Mouse (Mus musculus): ENCODE results near the gene Ndfip2.

Gene Ndfip2

DNA sequence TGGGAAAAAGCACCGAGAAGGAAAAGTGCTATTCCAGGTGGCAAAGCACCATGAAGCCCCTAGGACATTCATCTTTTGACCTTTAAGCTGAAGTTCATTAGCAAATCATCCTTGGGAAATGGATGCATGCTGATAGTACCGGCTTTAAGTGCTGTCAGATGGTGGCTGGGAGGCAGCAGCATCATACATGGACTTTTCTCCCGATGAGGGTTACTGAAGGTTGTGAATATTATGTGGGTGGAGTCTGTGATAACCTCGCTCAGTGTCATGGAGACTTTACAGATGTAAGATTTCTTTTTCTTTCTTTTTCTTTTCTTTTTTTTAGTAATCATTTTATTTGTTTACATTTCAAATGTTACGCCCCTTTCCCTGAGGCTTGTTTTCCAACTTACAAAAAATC is 18.9 kb downstream of the Ndfip2 start:
- in situ Hi-C loops (cut with MboI; ENCODE audit: low sequenced_read_pairs): loop anchor here (25.0 kb wide), 1 partner anchor 765 kb away; the partner anchor contains the start of gene Rnf219

DNA sequence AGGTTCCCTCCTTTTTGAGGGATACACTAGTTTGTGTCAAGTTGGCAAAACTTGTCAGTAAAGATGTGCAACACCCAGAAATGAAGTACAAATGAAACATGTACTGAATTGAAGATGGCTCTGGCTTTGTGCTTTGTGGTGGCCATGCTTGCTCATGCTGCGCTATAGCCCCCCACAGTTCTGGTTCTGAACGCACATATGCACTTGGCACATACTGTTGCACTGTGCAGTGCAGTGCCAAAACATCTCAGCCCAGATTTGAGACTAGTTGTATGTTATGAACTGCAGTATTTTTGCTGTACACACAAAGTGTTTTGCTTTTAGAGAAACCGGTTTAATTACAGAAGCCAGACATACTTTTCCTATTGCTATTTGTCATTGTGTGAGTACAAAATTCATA is 25.7 kb downstream of the Ndfip2 start:
- in situ Hi-C loops (cut with MboI; ENCODE audit: low sequenced_read_pairs): loop anchor here (25.0 kb wide), 1 partner anchor 772 kb away; the partner anchor contains the start of gene Rnf219

DNA sequence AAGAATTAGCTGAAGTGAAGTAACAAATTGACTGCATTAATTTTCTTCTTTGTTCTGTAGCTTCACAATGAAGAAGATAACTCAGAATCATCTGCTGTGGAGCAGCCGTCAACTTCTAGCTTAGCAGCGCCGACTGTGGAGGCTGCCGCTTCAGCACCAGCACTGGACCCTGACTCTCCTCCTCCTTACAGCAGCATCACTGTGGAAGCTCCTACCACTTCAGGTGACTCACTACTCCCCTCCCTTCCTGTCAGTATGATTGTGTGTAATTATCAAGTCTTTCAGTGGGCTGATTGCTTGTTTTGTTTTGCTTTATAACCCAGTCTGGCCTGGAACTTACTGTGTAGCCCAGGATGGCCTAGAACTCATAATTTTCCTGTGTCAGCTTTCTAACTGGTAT is 29.2 kb downstream of the Ndfip2 start:
- in situ Hi-C loops (cut with MboI; ENCODE audit: low sequenced_read_pairs): loop anchor here (25.0 kb wide), 1 partner anchor 775 kb away; the partner anchor contains the start of gene Rnf219

DNA sequence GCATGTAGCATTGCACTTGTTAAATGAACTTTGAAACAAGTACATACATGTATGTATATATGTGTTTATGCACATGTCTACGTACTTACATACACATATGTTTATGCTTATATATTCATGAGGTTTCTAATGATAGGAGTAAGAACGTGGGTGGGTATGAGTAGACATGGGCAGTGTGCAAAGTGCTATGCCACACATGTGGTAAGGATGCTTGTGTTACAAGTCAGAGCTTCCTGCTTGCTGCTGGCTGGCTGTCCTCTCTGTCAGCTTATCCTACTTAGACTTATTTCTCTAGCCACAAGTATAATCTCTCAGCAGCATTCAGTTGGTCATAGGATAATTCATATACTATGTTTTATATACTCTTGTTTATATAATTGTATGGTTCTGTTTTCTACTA is 29.6 kb downstream of the Ndfip2 start:
- in situ Hi-C loops (cut with MboI; ENCODE audit: low sequenced_read_pairs): loop anchor here (25.0 kb wide), 1 partner anchor 776 kb away; the partner anchor contains the start of gene Rnf219

DNA sequence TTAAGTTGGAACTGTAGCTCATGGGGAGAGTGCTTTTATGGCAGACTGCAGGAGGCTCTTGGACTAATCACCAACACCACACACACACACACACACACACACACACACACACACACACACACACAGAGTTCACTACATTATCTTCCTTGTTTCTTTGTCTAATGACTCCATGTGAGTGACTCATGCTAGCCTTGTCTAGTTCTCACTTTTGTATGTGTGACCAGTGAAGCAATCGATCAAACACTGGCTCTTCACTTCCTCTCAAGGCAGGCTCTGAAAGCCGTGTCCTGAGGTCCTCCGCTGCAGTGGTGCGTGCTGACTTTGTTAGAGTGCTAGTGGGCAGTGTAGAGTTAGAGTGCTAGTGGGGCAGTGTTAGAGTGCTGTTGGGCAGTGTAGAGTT is 30.2 kb downstream of the Ndfip2 start:
- in situ Hi-C loops (cut with MboI; ENCODE audit: low sequenced_read_pairs): loop anchor here (25.0 kb wide), 1 partner anchor 776 kb away; the partner anchor contains the start of gene Rnf219

DNA sequence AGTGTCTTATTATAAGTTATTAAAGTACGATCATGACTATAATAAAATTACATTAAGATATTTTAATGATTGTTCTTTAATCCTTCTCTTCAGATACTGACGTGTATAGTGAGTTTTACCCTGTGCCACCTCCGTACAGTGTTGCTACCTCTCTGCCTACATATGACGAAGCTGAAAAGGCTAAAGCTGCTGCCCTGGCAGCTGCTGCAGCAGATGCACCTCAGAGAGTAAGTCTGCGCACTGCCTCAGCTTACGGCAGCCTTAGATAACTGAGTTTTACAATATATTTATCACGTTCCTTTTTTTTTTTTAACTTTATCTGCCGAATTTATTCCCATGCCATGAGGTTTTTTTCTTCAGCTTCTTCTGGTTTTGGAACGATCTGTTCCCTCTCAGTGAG is 33.8 kb downstream of the Ndfip2 start:
- in situ Hi-C loops (cut with MboI; ENCODE audit: low sequenced_read_pairs): loop anchor here (10.0 to 25.0 kb wide), 2 partner anchors 107 to 780 kb away; partner anchors contain the start of gene Rnf219

DNA sequence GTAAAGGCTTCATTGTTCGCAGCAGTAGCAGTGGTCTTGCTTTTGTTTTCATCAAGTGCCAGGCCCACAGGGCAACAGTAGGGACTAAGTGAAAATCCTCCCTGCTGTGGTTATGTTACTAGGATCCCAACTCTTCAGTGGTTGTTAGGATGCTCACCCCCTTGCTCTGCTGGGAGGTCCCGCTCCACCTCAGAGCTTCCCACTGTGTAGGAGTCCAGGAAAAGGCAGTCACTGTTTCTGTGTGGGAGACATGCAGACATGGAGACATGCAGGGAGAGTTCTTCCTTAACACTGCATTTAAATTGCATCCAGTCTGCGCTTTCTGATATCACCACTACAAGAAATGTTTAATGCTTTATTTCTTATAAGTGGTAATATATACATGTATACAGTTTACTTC is 35.4 kb downstream of the Ndfip2 start:
- in situ Hi-C loops (cut with MboI; ENCODE audit: low sequenced_read_pairs): loop anchor here (10.0 to 25.0 kb wide), 2 partner anchors 109 to 781 kb away; partner anchors contain the start of gene Rnf219

DNA sequence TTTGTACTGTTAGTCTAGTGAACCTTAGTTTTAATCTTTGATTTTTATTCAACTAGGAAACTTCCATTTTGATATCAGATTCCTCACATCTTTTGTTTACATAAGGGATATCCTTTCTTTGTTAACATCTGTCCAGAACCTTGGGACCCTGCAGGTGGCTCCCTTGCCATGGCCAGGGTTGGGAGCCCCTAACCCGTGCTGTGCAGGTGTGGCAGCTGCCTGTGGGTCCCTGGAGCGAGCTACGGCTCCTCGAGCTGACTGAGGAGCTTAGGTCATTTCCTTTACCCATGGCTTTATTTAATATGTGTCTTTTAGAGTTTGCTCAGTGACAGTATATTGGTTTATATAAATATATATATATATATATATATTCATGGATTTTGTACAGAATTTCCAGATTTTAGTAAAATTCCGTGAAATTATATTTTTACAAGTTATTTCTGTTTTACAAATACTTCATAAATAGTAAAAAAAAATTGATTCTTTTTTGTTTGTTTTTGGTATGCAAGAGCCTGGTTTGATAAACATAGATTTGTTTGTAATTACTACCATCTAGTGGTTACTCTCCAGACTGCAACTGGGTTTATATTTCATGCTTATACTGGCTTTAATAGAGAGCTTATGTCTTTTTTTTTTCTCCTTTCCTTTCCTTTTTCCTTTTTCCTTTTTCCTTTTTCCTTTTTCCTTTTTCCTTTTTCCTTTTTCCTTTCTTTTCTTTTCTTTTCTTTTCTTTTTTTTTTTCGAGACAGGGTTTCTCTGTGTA is 37.6 kb downstream of the Ndfip2 start:
- in situ Hi-C loops (cut with MboI; ENCODE audit: low sequenced_read_pairs): loop anchor here (10.0 to 25.0 kb wide), 2 partner anchors 111 to 784 kb away; partner anchors contain the start of gene Rnf219

DNA sequence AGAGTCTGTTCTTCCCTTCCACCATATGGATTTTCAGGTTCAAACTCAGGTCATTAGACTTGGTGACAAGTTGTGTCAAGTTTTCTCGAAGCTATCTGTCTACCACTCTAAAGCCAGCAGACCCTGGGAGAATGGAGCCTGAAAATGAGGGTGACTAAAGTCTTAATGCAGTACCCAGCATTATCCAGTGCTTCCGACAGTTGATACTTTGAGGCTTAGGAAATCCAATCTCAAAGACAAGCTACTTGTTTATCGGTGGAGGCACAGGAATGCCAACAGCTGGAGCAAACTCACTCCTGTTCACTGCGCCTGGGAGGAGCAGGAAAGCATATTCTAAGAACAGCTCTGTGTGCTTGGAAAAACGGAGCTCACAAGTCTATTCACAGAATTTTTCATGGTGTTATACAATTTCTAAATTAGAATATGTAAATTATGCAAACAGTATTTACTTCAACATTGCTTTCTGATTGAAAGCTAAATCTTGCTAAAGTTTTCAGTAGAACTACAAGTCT is 41.4 kb downstream of the Ndfip2 start:
- in situ Hi-C loops (cut with MboI; ENCODE audit: low sequenced_read_pairs): loop anchor here (10.0 to 25.0 kb wide), 2 partner anchors 115 to 787 kb away; partner anchors contain the start of gene Rnf219

DNA sequence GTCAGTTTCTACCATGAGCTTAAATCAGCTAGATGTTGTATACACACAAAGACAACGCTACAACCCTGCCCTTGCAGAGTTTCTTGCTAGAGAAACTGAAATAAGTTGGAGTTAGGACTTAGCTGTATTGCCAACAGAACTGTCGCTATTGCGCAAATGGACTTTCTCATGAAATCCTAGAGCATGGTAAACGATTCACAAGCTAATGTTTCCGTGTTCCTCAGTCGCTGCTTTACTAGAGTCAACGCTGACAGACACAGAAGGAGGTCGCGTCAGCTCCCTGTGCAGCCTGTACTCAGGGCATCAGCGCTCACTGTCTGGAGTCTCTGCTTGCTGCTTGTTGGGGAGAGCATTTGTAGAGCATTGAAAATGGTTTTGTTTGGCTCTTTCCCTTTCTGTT is 42.2 kb downstream of the Ndfip2 start:
- in situ Hi-C loops (cut with MboI; ENCODE audit: low sequenced_read_pairs): no loop called here

DNA sequence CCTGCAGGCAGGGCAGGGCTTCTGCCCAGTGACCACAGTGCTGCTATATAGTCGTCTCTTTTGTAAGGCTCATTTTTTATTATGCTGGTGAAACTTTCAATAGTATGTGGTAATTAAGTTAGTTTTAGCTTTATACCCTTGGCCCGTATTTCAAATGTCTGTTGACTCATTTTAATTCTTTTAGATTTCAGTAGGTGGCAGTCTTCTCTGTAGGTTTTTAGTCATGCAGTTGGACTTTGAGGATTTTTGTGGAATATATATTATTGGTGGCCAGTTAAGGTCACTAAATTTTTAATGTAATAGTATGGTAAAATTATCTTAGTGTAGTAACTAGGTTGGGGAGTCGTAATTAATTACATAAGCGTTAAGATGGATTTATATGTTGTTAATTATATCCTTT is 44.3 kb downstream of the Ndfip2 start:
- in situ Hi-C loops (cut with MboI; ENCODE audit: low sequenced_read_pairs): no loop called here

DNA sequence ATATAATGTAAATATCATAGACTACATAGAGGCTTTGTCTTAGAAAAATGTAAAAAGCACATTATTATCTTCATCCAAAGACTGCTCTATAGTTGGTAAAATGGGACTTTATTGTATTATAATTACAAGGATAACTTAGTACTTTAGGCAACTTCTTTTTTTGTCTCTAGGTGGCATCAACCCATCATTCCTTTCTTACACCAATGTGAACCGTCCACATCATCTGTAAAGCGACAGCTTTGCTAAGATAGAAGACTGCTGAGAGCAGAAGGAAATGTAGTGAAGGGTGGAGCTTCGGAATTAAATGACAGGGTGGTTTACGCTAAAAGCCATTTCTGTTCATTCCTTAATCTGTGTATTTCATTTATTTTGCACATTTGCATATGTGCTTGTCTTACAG is 49.3 kb downstream of the Ndfip2 start:
- in situ Hi-C loops (cut with MboI; ENCODE audit: low sequenced_read_pairs): no loop called here

DNA sequence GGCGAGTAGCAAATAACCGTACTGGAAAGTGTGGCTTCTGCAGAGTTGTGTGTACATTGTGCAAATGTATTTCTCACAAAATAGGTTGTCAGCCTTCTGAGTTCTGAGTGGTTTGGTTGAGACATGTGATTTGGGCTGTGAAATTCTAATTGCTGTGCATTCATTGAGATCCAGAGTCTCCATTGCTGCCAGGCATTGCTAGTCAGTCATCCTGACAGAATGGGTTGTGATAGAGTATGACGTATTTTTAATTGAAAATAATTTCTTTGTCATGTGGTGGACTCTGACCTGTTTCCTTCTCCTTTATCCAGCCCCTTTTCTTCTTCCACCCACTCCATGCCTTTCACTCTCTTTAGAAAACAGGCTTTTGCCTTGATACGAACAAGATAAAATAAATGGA is 54.0 kb downstream of the Ndfip2 start:
- in situ Hi-C loops (cut with MboI; ENCODE audit: low sequenced_read_pairs): no loop called here

DNA sequence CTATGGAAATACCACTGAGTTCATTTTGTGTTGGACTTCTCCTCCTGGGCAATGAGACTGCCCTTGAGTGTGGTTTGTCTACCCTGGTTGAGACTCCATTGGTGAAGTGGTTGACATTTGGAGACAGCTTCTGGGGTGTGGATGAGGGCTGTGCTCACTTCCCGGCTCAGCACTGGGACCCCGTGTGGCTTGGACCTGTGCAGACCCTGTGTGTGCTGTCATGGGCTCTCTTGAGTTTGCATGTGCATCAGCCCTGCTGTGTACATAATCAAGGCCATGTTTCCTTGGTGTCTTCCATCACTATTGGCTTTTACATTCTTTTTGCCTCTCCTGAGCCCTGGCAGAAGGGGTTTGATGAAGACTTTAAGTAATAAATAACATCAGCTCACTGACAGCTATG is 54.6 kb downstream of the Ndfip2 start:
- in situ Hi-C loops (cut with MboI; ENCODE audit: low sequenced_read_pairs): no loop called here

DNA sequence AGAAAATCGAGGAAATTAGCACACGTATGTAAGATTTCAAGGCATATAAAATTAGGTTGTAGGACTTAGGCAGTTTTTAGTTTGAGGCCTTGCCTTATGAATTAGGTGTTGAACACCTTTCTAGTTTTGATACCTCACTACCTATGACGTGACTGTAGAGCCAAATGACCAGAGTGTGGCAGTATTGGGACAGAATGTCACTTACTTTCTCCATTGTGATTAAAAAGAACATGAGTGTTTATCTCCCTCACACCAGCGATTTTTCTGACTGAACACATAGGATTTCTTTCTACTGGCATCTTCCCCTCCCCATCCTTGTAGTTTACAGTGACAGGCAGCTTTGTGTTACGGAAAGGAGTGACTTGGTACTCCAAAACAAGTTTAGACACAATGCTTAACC is 55.5 kb downstream of the Ndfip2 start:
- in situ Hi-C loops (cut with MboI; ENCODE audit: low sequenced_read_pairs): no loop called here

DNA sequence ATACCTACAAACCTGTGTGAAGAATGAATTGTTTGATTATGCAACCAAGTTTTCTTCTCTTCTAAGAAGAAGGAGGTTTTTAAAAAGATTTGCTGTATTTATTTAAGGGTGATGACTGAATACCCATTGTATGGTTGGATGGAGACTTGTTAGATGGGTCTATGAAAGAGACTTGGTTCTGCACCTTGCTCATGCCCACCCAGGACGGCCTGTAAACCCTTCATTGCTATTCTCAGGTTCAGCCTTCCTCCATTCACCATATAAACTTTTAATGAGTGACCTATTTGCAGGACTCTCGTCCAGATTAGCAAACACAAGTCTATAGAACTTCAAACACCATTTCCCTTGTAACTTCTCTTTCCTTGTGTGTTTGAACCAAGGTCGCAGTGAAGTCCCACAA is 63.3 kb downstream of the Ndfip2 start:
- in situ Hi-C loops (cut with MboI; ENCODE audit: low sequenced_read_pairs): no loop called here

DNA sequence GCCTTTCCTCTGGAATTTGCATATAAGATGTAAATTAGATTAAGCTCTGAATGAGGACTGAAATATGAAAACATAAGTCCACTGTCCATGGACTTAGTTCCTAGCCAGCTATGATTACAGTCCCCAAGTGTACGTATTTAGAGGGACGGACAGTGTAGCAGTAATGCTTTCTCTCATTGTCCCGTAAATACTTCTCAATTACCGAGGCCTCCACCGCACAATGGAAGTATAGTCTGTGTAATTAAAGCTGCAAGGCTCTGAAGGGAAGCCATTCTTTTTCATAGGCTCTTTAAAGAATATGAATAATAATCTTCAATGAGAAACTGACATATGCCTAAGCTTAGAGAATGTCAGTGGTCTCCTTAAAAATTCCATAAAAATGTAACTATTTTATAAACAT is 64.5 kb downstream of the Ndfip2 start:
- in situ Hi-C loops (cut with MboI; ENCODE audit: low sequenced_read_pairs): no loop called here

DNA sequence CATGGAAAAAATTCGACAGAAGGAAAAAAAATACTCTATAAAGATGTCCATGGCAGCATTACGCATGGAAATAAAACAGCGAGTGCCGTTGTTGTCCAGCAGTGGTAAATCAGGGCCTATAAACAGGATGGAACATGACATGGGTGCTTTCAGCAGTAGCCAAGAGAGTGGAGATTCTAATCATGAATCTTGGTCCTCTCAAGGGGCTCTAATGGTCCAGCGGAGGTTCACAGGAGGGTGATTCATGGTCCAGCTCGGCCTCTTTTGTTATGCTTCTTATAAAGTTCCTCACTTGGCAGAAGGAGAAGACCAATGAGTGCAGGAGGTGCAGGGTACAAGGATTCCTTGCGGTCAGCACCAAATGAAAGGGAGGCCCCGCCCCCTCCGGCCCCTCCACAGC is 65.1 kb downstream of the Ndfip2 start:
- in situ Hi-C loops (cut with MboI; ENCODE audit: low sequenced_read_pairs): no loop called here

DNA sequence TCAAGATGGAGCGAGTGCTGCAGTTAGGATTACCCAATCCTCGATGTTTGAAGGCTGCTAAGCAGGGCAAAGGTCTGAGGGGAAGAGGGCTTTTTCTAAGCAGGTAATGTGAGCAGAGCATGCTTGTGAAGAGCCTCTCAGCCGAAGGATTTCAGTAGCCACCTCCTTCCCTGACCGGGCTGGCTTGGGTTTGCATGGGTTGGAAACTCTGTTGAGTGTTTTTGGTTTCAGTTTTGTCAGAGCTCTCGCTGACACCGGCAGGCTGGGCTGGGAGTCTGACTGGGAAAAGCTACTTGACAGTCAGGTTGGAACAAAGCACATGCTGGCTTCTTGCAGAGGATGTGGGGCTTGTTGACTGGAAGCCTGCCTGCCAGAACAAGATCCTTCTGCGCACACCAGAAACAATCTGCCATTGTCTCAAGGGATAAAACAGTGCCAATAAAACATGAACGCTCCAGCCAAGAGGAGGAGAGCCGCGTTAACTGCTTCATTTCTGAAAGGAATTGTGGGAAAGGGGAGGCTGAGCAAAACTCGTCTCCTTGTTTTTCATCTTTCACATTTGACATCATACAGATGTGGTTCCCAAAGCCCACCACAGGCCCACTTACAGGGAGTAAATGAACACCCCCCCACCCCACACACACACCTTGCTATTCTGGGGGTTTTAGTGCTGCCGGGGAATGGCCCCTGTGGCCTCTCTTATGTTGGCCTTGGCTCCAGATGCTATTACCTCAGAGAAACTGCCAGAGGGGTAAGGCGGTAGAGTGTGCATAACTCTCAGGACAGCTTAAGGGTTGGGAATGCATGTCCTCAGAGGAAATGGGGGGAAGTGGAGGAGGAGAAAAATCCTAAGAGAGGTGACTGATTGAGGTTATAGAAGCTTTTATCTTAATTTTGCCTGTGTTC is 70.3 kb downstream of the Ndfip2 start:
- in situ Hi-C loops (cut with MboI; ENCODE audit: low sequenced_read_pairs): no loop called here

DNA sequence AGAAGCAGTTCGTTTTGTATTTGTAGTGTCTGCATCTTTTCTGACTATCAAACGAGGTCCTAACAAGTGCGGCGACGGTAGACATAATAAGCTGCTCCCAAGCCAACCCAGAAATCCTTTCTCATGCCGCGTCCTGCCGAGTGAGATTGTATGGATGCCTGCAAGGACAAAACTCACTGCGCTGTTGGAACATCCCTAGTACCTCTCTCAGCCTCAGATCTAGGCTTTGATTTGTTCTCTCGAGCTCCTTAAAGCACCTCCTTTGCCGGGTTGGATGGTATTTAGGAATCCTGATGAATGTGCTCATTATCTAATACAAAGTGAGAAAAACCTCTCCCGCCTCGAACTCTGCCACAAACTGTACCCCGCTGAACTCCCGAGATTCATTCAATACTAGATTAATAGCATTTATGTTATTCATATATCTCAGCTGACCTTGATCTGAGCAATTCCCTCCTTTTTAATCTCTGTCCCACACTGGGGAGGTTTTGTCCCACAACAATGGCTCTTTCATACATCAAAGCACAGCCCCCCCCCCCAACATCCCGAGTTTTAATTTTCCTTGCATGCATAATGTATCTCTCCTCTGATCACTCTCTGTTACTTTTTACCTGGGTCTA is 75.2 kb downstream of the Ndfip2 start:
- in situ Hi-C loops (cut with MboI; ENCODE audit: low sequenced_read_pairs): no loop called here

DNA sequence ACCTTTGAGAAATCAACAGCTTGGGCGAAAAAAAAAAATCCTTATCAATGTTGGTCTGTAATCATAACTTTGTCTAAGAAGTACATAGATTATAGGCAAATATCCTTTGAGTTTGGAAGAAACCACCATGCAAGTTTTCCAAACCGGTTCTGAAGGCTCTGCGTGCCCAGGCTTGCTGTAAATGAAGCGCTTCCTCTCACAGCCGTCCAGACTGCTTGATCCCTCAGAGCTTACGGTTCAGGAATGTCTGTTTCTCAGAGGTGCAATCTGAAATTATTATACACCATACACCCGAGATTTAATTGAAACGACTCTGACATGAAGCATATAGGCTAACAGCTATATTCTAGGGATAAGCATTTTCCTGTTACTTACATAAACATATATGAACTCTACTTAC is 83.4 kb downstream of the Ndfip2 start:
- in situ Hi-C loops (cut with MboI; ENCODE audit: low sequenced_read_pairs): no loop called here

Measured in CH12F3 (cell line).